Mouse (Mus musculus) forebrain, embryonic 13.5 days (tissue): ENCODE results near the gene Pde1b. TPM values are rescaled to one million over a fixed set of nuclear protein-coding genes. Genes with fewer than 3 reads are reported as not detected.
A peak's percentile ranks its signal among the peaks of the same experiment; 100 is the strongest.

Experiments
- ATAC-seq: fragments of 200-750 bp; cut with Nextera tagmentation; 2 replicates; pipeline ENCODE4 v1.8.0; 2017
- H3K27ac ChIP-seq: fragments of 300-500 bp; sonication (generic); 2 replicates; pipeline ENCODE4 v1.5.1; 2015; ENCODE audit warnings: inconsistent platforms, mild to moderate bottlenecking, moderate library complexity
- H3K27me3 ChIP-seq: fragments of 300-500 bp; sonication (generic); 2 replicates; pipeline ENCODE4 v1.6.1; 2015; ENCODE audit warnings: mild to moderate bottlenecking, inconsistent platforms
- H3K36me3 ChIP-seq: fragments of 300-500 bp; sonication (generic); 2 replicates; pipeline ENCODE4 v1.6.1; 2015; ENCODE audit warnings: mild to moderate bottlenecking, inconsistent platforms; ENCODE audit not compliant: poor library complexity, severe bottlenecking
- H3K4me1 ChIP-seq: fragments of 300-500 bp; sonication (generic); 2 replicates; pipeline ENCODE4 v1.6.1; 2015; ENCODE audit warnings: inconsistent platforms
- H3K4me2 ChIP-seq: fragments of 300-500 bp; sonication (generic); 2 replicates; pipeline ENCODE4 v1.6.1; 2015; ENCODE audit warnings: inconsistent platforms, mild to moderate bottlenecking, moderate library complexity
- H3K4me3 ChIP-seq: fragments of 300-500 bp; sonication (generic); 2 replicates; pipeline ENCODE4 v1.5.1; 2015; ENCODE audit warnings: mild to moderate bottlenecking, inconsistent platforms
- H3K9ac ChIP-seq: fragments of 300-500 bp; sonication (generic); 2 replicates; pipeline ENCODE4 v1.6.1; 2015; ENCODE audit warnings: mild to moderate bottlenecking, inconsistent platforms
- H3K9me3 ChIP-seq: fragments of 300-500 bp; sonication (generic); replicated peaks from 2 replicates; pipeline ENCODE4 v1.6.1; 2016; ENCODE audit warnings: inconsistent platforms
- WGBS: fragments of 180-500 bp; shearing (Covaris S2); methylation state at CpG from one replicate; pipeline ENCODE4 v1.1.7; 2015; 5-methylcytosine and 5-hydroxymethylcytosine counted together
- polyA plus RNA-seq: library from polyadenylated mRNA; unstranded; fragments of >200 nt; fragmentation: Nextera tagmentation; extraction: Ambion mirVana; gene quantifications from 2 replicates; pipeline ENCODE4 v1.2.1, GENCODE M21; 2015

Gene Pde1b
- polyA plus RNA-seq, 1 experiment from 2014 or later = 61.6 TPM

DNA sequence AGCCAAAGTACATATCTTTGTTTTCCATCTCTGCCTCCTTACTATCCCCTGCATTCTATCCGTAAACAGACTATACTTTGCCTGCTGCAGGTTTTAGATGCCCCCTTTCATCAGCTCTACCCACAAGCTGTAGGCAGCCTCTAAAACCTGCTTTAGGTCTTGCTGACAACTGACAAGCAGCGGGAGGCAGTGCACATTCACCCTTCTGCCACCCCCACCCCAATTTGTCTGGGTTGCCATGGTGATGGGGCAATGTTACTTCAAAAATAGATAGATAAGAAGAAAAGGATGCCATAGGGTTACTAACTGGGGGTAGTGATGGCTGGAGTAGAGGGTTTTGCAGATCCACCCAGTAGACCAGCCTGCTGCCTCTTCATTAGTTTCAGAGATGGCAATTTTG is 18.3 kb upstream of the Pde1b start:
- 0 out of 2 replicates have a peak, but pooled peaks have one; percentile 24 for ATAC-seq

DNA sequence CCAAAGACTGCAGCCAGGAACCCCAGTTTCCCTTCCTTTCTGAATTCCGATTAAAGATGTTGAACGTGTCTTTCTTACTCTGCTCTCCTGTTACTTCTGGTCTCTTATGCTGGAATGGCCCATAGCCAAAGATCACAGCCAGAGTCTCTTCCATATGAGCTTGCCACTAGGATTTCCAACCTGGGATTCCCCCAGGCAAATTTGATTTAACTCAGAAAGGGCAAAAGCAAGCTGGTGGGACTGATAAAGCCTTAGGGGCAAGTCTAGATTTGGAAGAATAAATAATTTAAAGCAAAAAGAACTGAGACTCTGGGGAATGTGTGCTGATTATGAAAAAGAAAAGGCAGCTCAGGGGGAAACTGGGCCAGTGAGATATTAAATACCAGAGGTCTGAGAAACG is 17.7 kb upstream of the Pde1b start:
- Histone ChIP-seq H3K9me3 (no peaks in the 10 kb centered on the region), H3K9ac (no peak overlapping the region), H3K27me3 (no peaks in the 10 kb centered on the region), H3K4me2 (no peak overlapping the region), H3K36me3 (no peaks in the 10 kb centered on the region), H3K4me1 (peaks cover 14% of the 10 kb centered on the region), H3K4me3 (no peak overlapping the region), H3K27ac (no peak overlapping the region)
- no peak for ATAC-seq
- WGBS = 59% methylated on average over 3 of the region's 3 CpGs

More for the DNA sequence above, 18.3 kb upstream of the Pde1b start:
- no peaks in the 10 kb centered on the region for H3K9me3 ChIP-seq
- H3K9ac ChIP-seq = no peak overlapping the region
- peaks cover 14% of the 10 kb centered on the region for H3K4me1 ChIP-seq
- H3K4me2 ChIP-seq = no peak overlapping the region
- no peaks in the 10 kb centered on the region for H3K27me3 ChIP-seq
- 49% methylated on average over 2 of the region's 2 CpGs for WGBS
- no peaks in the 10 kb centered on the region for H3K36me3 ChIP-seq
- H3K4me3 ChIP-seq = no peak overlapping the region
- no peak overlapping the region for H3K27ac ChIP-seq

DNA sequence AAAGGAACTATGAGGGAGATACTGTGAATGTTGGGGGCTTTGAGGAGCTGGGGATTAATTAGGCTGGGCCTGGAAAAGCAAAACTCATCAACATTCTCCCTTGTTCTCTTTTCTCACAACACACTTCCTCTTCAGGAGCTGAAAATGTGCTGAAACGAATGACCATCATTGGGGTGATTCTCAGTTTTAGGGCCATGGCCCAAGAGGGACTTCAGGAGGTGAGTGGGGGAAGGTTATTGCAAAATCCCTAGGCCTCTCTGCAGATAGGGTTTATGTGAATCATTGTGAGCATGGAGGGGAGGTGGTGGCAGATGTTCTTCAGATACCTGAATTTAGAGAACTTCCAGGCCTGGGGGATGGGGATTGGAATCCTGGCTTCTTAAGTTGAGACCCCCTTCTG is 16.2 kb upstream of the Pde1b start:
- ATAC-seq = no peak
- WGBS = 58% methylated on average over 1 of the region's 1 CpGs

DNA sequence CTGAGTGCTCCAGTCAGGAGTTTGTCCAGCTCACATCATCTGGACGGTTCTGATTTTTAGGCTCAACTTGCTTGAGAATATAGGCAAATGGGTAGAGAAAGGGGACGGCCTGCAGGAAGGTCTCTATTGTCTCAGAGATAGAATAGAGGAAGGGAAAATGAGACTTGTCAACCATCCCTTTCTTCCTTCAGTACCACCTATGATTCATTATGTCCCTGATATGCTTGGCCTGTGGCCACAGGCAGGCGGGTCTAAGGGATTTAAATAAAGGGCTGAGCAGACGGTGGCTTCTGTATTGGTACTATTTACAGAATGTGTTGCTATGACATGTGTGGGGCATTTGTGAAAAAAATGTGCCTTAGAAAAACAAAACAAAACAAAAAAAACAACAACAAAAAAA is 14.5 kb upstream of the Pde1b start:
- H3K4me3 ChIP-seq = no peak overlapping the region
- H3K4me1 ChIP-seq = peaks cover 11% of the 10 kb centered on the region
- H3K27ac ChIP-seq = no peak overlapping the region
- H3K27me3 ChIP-seq = no peaks in the 10 kb centered on the region
- H3K4me2 ChIP-seq = no peak overlapping the region
- 45% methylated on average over 4 of the region's 4 CpGs for WGBS
- no peaks in the 10 kb centered on the region for H3K9me3 ChIP-seq
- no peak overlapping the region for H3K9ac ChIP-seq
- H3K36me3 ChIP-seq = no peaks in the 10 kb centered on the region
- ATAC-seq = no peak

More for the DNA sequence above, 16.2 kb upstream of the Pde1b start:
- Histone ChIP-seq H3K9me3 (no peaks in the 10 kb centered on the region), H3K4me2 (no peak overlapping the region), H3K36me3 (no peaks in the 10 kb centered on the region), H3K9ac (no peak overlapping the region), H3K4me1 (peaks cover 14% of the 10 kb centered on the region), H3K27me3 (no peaks in the 10 kb centered on the region), H3K4me3 (no peak overlapping the region), H3K27ac (no peak overlapping the region)

DNA sequence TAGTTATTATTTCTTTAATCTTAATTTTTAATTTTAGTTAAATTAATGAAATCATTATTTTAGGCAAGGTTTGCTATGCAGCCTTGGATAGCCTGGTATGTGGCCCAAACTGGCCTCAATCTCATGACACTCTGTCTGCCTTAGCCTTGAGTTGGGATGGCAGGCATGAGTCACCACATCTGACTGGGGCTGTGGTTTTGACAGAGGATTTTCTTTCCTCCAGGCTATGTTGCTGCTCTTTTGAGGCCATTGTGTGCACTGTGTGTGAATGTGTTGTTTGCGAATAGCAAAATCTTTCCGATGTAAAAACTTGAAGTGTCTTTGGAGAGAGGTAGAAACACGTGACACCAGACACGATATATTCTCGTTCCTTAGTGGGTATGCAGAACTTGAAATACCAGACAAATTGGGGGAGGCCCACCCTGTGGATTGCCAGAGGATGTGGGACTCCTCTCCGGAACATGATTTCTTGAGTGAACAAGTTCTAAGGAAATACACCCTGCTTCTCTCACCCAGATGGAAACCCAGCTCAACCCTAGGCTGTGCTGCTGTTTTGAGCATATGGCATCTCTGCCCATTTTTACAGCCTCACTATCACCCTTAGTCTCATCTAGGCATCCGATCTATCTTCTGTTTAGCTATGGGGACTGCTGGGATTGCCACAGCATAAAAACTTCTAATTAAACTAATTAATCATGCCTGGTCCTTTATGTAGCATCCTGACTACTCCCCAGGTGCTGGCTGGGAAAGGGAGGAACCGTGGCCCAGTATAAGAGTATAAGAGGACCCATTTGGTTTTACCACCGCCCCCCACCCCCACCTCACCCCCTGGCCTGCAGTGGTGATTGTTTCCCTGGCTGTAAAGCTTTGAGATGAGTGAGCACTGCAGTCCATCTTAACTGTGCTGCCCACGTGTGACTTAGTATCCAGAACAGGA is 6.4 kb upstream of the Pde1b start:
- no peaks in the 10 kb centered on the region; the same call in 1 of the 2 replicates for H3K27me3 ChIP-seq
- no peaks in the 10 kb centered on the region for H3K36me3 ChIP-seq
- no peak overlapping the region for H3K4me3 ChIP-seq
- no peak overlapping the region for H3K27ac ChIP-seq
- 0 out of 2 replicates have a peak, but pooled peaks have one; percentile 24 for ATAC-seq
- 59% methylated on average over 10 of the region's 10 CpGs for WGBS
- H3K4me2 ChIP-seq = no peak overlapping the region
- peaks cover 29% of the 10 kb centered on the region for H3K4me1 ChIP-seq
- H3K9me3 ChIP-seq = no peaks in the 10 kb centered on the region
- no peak overlapping the region for H3K9ac ChIP-seq

DNA sequence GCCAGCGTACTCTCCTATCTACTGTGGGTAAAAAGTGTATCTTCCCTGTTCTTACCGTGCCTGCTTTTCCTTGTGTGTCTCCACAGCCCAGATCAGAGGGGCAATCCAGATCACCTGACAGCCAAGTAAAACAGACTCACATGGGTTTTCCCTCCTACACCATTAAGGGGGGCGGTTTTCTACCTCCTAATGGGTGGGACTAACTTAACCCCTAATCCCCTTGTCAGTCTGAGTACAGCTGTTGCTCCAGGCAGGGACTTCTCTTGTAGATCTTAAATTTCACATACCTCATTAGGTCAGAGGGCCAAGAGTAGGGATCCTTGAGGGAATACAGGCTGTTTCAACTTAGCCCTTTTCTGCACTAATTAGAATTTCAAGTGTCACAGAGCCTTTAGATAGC is 4.7 kb upstream of the Pde1b start:
- H3K4me1 ChIP-seq = peaks cover 36% of the 10 kb centered on the region
- WGBS = 29% methylated on average over 3 of the region's 3 CpGs
- no peak overlapping the region for H3K4me3 ChIP-seq
- no peak overlapping the region for H3K4me2 ChIP-seq
- H3K9me3 ChIP-seq = no peaks in the 10 kb centered on the region
- H3K9ac ChIP-seq = no peak overlapping the region
- no peaks in the 10 kb centered on the region for H3K36me3 ChIP-seq
- no peak for ATAC-seq
- no peaks in the 10 kb centered on the region; the same call in 1 of the 2 replicates for H3K27me3 ChIP-seq
- no peak overlapping the region for H3K27ac ChIP-seq

DNA sequence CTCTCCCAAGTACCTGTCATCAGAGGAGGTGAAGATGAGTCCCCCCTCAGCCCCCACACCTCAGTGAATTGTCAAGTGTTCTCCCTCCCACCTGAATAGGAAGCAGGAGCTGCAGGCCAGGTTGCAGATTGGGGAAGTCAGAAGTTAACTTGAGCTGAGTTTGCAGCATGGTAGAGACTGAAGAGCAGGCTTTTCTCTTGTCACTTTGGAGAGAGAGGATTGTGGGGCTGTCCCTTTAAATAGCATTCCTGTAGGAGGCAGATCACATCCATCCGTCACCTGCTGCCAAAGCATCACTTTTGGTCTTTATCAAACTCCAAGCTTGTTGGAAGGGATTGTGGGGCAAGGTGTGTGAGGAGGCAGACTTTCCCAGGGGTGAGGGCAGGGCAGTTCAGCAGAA is 2.1 kb upstream of the Pde1b start:
- no peaks in the 10 kb centered on the region; the same call in 1 of the 2 replicates for H3K27me3 ChIP-seq
- no peak overlapping the region for H3K4me3 ChIP-seq
- no peaks in the 10 kb centered on the region for H3K9me3 ChIP-seq
- no peaks in the 10 kb centered on the region for H3K36me3 ChIP-seq
- no peak overlapping the region for H3K9ac ChIP-seq
- no peak for ATAC-seq
- H3K4me1 ChIP-seq = peaks cover 56% of the 10 kb centered on the region
- H3K27ac ChIP-seq = no peak overlapping the region
- no peak overlapping the region for H3K4me2 ChIP-seq
- WGBS = 54% methylated on average over 1 of the region's 1 CpGs

DNA sequence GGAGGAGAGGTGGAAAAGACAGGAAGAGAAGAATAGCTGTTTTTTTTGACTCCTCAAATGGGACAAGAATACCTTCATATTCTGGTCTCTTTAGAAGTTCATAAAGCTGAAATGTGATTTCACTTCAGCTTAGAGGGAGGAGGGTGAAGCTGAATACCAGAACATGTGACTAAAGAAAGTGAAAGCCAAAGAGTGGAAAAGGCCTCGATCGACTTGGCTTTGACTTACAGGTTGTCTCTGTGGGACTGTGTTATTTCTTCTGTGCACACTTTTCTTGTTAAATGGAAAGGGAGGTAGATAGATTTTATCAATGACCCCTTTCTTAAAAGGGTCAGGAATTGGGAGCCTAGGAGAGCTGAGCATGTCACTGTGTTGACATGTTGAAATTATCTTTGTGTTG is 1.6 kb upstream of the Pde1b start:
- no peak for ATAC-seq
- Histone ChIP-seq H3K9me3 (no peaks in the 10 kb centered on the region), H3K4me1 (peaks cover 55% of the 10 kb centered on the region), H3K27me3 (no peaks in the 10 kb centered on the region; the same call in 1 of the 2 replicates), H3K4me3 (no peak overlapping the region), H3K36me3 (no peaks in the 10 kb centered on the region), H3K4me2 (no peak overlapping the region), H3K9ac (no peak overlapping the region), H3K27ac (no peak overlapping the region)
- WGBS = 84% methylated on average over 2 of the region's 2 CpGs

DNA sequence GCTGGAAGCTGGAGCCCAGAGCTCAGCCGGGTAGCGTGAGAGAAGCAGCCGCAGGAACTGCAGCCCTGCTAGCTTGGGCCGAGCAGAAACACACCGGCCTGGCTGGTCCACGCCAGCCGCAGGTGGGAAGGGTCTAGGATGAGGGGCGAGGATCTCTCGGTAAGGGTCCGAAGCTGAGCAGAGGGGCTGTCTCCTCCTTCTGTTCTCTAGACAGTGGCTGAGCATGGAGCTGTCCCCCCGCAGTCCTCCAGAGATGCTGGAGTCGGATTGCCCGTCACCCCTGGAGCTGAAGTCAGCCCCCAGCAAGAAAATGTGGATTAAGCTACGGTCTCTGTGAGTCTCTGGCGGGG is 392 bp downstream of the Pde1b start:
- H3K27ac ChIP-seq = peak overlapping the region; percentile 37
- H3K4me2 ChIP-seq = peak overlapping the region; percentile 84
- peaks cover 56% of the 10 kb centered on the region for H3K4me1 ChIP-seq
- H3K36me3 ChIP-seq = no peaks in the 10 kb centered on the region
- no peaks in the 10 kb centered on the region for H3K9me3 ChIP-seq
- no peaks in the 10 kb centered on the region; the same call in 1 of the 2 replicates for H3K27me3 ChIP-seq
- peak overlapping the region; percentile 90 for H3K9ac ChIP-seq
- peak overlapping the region; percentile 59 for H3K4me3 ChIP-seq
- 0% methylated on average over 13 of the region's 15 CpGs for WGBS
- peak; percentile 78; the same call in 1 of the 2 replicates for ATAC-seq

DNA sequence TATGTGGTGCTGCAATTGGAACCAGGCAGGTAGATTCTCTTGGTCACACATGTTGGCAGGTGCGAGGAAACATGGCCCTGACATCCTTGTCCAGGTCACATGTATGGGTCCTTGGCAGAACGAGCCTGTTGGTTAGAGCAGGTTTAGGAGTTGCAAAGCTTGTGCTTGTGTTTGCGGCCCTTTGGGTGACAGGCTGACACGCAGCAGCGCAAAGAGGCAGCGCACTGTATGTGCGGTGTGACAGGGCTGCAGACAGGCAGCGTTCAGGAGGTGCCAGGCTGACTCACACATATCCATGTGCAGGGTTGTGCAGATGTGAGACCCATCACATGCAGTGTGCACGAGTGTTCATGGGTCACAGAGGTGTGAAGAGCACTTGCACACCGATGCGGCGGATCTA is 826 bp downstream of the Pde1b start:
- Histone ChIP-seq H3K4me2 (peak overlapping the region; percentile 84), H3K4me3 (peak overlapping the region; percentile 59), H3K9ac (peak overlapping the region; percentile 90), H3K36me3 (no peaks in the 10 kb centered on the region), H3K27ac (peak overlapping the region; percentile 37; the same call in 1 of the 2 replicates), H3K27me3 (no peaks in the 10 kb centered on the region; the same call in 1 of the 2 replicates), H3K4me1 (peaks cover 57% of the 10 kb centered on the region), H3K9me3 (no peaks in the 10 kb centered on the region)
- peak; percentile 39 for ATAC-seq
- 39% methylated on average over 12 of the region's 12 CpGs for WGBS

DNA sequence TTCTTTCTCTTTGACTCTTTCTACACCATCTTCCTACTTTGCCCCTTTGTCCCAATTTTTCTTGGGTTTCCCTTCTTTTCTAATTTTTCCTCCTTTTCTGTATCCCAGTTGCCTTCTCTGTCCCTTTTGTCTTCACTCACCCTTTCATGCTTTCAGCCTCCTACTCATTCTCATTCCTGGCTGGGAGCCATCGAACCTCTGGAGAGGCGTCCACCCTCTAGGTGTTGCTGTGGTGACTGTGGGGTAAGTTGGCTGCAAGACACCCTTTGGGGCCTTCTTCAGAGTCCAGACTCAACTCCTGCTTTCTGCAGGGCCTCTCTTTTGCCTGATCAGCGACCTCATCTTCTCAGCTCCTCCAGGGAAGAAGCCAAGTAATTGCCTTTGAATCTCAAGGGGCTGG is 6.5 kb downstream of the Pde1b start:
- WGBS = 32% methylated on average over 3 of the region's 3 CpGs
- peak overlapping the region; percentile 1; the same call in 1 of the 2 replicates for H3K27ac ChIP-seq

DNA sequence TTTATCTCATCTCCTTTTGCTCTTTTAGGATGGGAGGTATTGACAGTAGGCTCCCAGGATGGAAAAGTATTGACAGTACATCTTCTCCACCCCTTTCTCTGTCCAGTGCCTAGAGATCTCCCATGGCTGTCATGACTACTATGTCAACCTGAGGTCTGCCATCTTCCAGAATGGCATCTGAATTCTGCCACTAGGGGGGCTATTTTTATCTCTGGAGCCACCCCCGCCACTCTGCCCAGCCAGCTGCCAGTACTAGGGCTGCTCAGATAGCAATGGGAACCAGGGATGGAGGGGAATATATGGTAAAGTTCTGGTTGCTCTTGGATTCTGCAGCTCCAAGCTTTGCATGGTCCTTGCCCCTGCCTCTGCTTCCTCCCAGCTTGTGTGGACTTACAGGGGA is 8.8 kb downstream of the Pde1b start:
- Histone ChIP-seq H3K36me3 (no peaks in the 10 kb centered on the region), H3K4me2 (no peak overlapping the region), H3K9me3 (no peaks in the 10 kb centered on the region), H3K9ac (no peak overlapping the region), H3K27me3 (no peaks in the 10 kb centered on the region), H3K27ac (no peak overlapping the region), H3K4me1 (peaks cover 68% of the 10 kb centered on the region), H3K4me3 (no peak overlapping the region)
- ATAC-seq = no peak
- 67% methylated on average over 1 of the region's 1 CpGs for WGBS

More for the DNA sequence above, 6.5 kb downstream of the Pde1b start:
- Histone ChIP-seq H3K4me2 (no peak overlapping the region), H3K4me1 (peaks cover 68% of the 10 kb centered on the region), H3K9me3 (no peaks in the 10 kb centered on the region), H3K36me3 (no peaks in the 10 kb centered on the region), H3K4me3 (no peak overlapping the region), H3K27me3 (no peaks in the 10 kb centered on the region), H3K9ac (no peak overlapping the region)
- ATAC-seq = no peak
